Mouse (Mus musculus) CH12.LX (cell line): ENCODE results near the gene Zbtb9. TPM values are rescaled to one million over a fixed set of nuclear protein-coding genes. Genes with fewer than 3 reads are reported as not detected.
A peak's percentile ranks its signal among the peaks of the same experiment; 100 is the strongest.

Experiments used
- DNase-seq: peaks from one replicate; pipeline ENCODE4 v3.0.0-alpha.2; 2013; ENCODE audit errors: extremely low read depth
- H3K27ac ChIP-seq: 2 replicates; pipeline ENCODE4 v1.5.1; 2012; ENCODE audit warnings: low read depth, mild to moderate bottlenecking, control low read depth, moderate library complexity; ENCODE audit not compliant: insufficient read depth
- H3K27me3 ChIP-seq: replicated peaks from 2 replicates; pipeline ENCODE3; 2012; ENCODE audit warnings: inconsistent platforms
- H3K36me3 ChIP-seq, 2 experiments: replicated peaks in 1 of 2; 2 replicates each; pipeline versions ENCODE3 to v1.6.1; 2012; ENCODE audit warnings: inconsistent platforms in 1 of 2, low read length in 1 of 2, mild to moderate bottlenecking in 1 of 2, mixed read lengths in 1 of 2, moderate library complexity in 1 of 2; ENCODE audit not compliant: control insufficient read depth in 1 of 2, insufficient read depth in 1 of 2
- H3K4me1 ChIP-seq, 2 experiments: 2 replicates each; pipeline ENCODE4 v1.6.1; 2012; ENCODE audit warnings: inconsistent platforms in 1 of 2, moderate library complexity in 1 of 2; ENCODE audit not compliant: insufficient read depth in 2 of 2, control insufficient read depth in 1 of 2
- H3K4me2 ChIP-seq: 2 replicates; pipeline ENCODE4 v1.6.1; 2012; ENCODE audit warnings: low read depth, mild to moderate bottlenecking, control low read depth; ENCODE audit not compliant: poor library complexity, insufficient read depth, severe bottlenecking
- H3K4me3 ChIP-seq, 3 experiments: fragments of 150-350 bp in 1 of 3; sonication (generic) in 1 of 3; replicated peaks in 1 of 3; 2 replicates each; pipeline versions ENCODE3 to v1.5.1; 2011 to 2012; ENCODE audit warnings: low read depth in 2 of 3, low read length in 2 of 3, mild to moderate bottlenecking in 2 of 3, moderate library complexity in 2 of 3, control low read depth in 1 of 3, improper control_type of control experiment in 1 of 3, inconsistent platforms in 1 of 3, mixed read lengths in 1 of 3; ENCODE audit not compliant: poor library complexity in 1 of 3
- H3K79me2 ChIP-seq: replicated peaks from 2 replicates; pipeline ENCODE4 v1.6.1; 2012; ENCODE audit warnings: mild to moderate bottlenecking, moderate library complexity; ENCODE audit not compliant: control insufficient read depth, poor library complexity, insufficient read depth, severe bottlenecking; ENCODE audit errors: extremely low read depth
- H3K9ac ChIP-seq: 2 replicates; pipeline ENCODE4 v1.6.1; 2012; ENCODE audit warnings: low read depth, mild to moderate bottlenecking, control low read depth, moderate library complexity; ENCODE audit not compliant: insufficient read depth
- H3K9me3 ChIP-seq: replicated peaks from 2 replicates; pipeline ENCODE3; 2012; ENCODE audit warnings: low read length, inconsistent platforms, mixed read lengths
- BHLHE40 ChIP-seq: IDR thresholded peaks from 2 replicates; pipeline ENCODE4 v1.6.1; 2011; ENCODE audit warnings: mild to moderate bottlenecking, low read depth, low read length, improper control_type of control experiment
- CHD1 ChIP-seq: IDR thresholded peaks from 2 replicates; pipeline ENCODE4 v1.6.1; 2012; ENCODE audit warnings: low read depth, low read length, improper control_type of control experiment, inconsistent platforms
- CHD2 ChIP-seq: IDR thresholded peaks from 2 replicates; pipeline ENCODE4 v1.6.1; 2011; ENCODE audit warnings: low read length, improper control_type of control experiment
- CTCF ChIP-seq, 2 experiments: IDR thresholded peaks in 1 of 2; conservative IDR thresholded peaks in 1 of 2; 2 replicates each; pipeline ENCODE4 v1.5.1; 2011 to 2012; ENCODE audit warnings: low read depth in 2 of 2, low read length in 2 of 2, improper control_type of control experiment in 1 of 2, inconsistent platforms in 1 of 2, mild to moderate bottlenecking in 1 of 2, moderate library complexity in 1 of 2
- E2F4 ChIP-seq: IDR thresholded peaks from 2 replicates; pipeline ENCODE4 v1.6.1; 2011; ENCODE audit warnings: low read depth, low read length, improper control_type of control experiment; ENCODE audit not compliant: insufficient replicate concordance
- ELF1 ChIP-seq: IDR thresholded peaks from 2 replicates; pipeline ENCODE4 v1.6.1; 2014; ENCODE audit warnings: low read depth, mild to moderate bottlenecking, inconsistent platforms, low read length, improper control_type of control experiment
- EP300 ChIP-seq: IDR thresholded peaks from 2 replicates; pipeline ENCODE4 v1.6.1; 2011; ENCODE audit warnings: low read length, improper control_type of control experiment
- ETS1 ChIP-seq: conservative IDR thresholded peaks from 2 replicates; pipeline ENCODE4 v1.6.1; 2012; ENCODE audit warnings: low read depth, mild to moderate bottlenecking, inconsistent platforms, low read length, improper control_type of control experiment, moderate library complexity
- GABPA ChIP-seq: IDR thresholded peaks from 2 replicates; pipeline ENCODE4 v1.6.1; 2012; ENCODE audit warnings: low read depth, low read length, improper control_type of control experiment, inconsistent platforms; ENCODE audit not compliant: insufficient replicate concordance
- HCFC1 ChIP-seq: IDR thresholded peaks from 2 replicates; pipeline ENCODE4 v1.6.1; 2012; ENCODE audit warnings: low read depth, mild to moderate bottlenecking, inconsistent platforms, low read length, improper control_type of control experiment
- IRF4 ChIP-seq: IDR thresholded peaks from 2 replicates; pipeline ENCODE4 v1.6.1; 2014; ENCODE audit warnings: low read depth, mild to moderate bottlenecking, inconsistent platforms, low read length, improper control_type of control experiment
- JUN ChIP-seq: IDR thresholded peaks from 2 replicates; pipeline ENCODE4 v1.6.1; 2011; ENCODE audit warnings: low read depth, mild to moderate bottlenecking, low read length, improper control_type of control experiment, moderate library complexity; ENCODE audit not compliant: insufficient read depth
- JUND ChIP-seq: conservative IDR thresholded peaks from 2 replicates; pipeline ENCODE4 v1.6.1; 2011; ENCODE audit warnings: low read depth, low read length, improper control_type of control experiment
- KAT2A ChIP-seq: IDR thresholded peaks from 2 replicates; pipeline ENCODE4 v1.6.1; 2012; ENCODE audit warnings: low read length, improper control_type of control experiment, inconsistent platforms; ENCODE audit not compliant: insufficient replicate concordance
- MAFK ChIP-seq: IDR thresholded peaks from 2 replicates; pipeline ENCODE4 v1.6.1; 2011; ENCODE audit warnings: low read length, improper control_type of control experiment; ENCODE audit not compliant: insufficient replicate concordance
- MAX ChIP-seq: IDR thresholded peaks from 2 replicates; pipeline ENCODE4 v1.6.1; 2011; ENCODE audit warnings: low read length, improper control_type of control experiment
- MAZ ChIP-seq: IDR thresholded peaks from 2 replicates; pipeline ENCODE4 v1.6.1; 2012; ENCODE audit warnings: low read depth, mild to moderate bottlenecking, inconsistent platforms, low read length, improper control_type of control experiment, moderate library complexity
- MEF2A ChIP-seq: IDR thresholded peaks from 2 replicates; pipeline ENCODE4 v1.6.1; 2014; ENCODE audit warnings: low read depth, mild to moderate bottlenecking, inconsistent platforms, low read length, improper control_type of control experiment, borderline replicate concordance
- MXI1 ChIP-seq: IDR thresholded peaks from 2 replicates; pipeline ENCODE4 v1.6.1; 2011; ENCODE audit warnings: mild to moderate bottlenecking, low read depth, low read length, improper control_type of control experiment
- MYC ChIP-seq: IDR thresholded peaks from 2 replicates; pipeline ENCODE4 v1.6.1; 2011; ENCODE audit warnings: low read depth, mild to moderate bottlenecking, improper control_type of control experiment, low read length
- NELFE ChIP-seq: IDR thresholded peaks from 2 replicates; pipeline ENCODE4 v1.6.1; 2011; ENCODE audit warnings: low read depth, low read length, improper control_type of control experiment
- NRF1 ChIP-seq: IDR thresholded peaks from 2 replicates; pipeline ENCODE4 v1.6.1; 2014; ENCODE audit warnings: low read depth, mild to moderate bottlenecking, inconsistent platforms, low read length, improper control_type of control experiment, moderate library complexity
- PAX5 ChIP-seq: IDR thresholded peaks from 2 replicates; pipeline ENCODE4 v1.6.1; 2012; ENCODE audit warnings: low read length, inconsistent platforms, mixed read lengths
- POLR2A ChIP-seq: IDR thresholded peaks from 2 replicates; pipeline ENCODE4 v1.6.1; 2011; ENCODE audit warnings: low read depth, mild to moderate bottlenecking, improper control_type of control experiment, low read length
- POLR2AphosphoS2 ChIP-seq: IDR thresholded peaks from 2 replicates; pipeline ENCODE4 v1.6.1; 2011; ENCODE audit warnings: low read depth, low read length, improper control_type of control experiment
- RAD21 ChIP-seq: IDR thresholded peaks from 2 replicates; pipeline ENCODE4 v1.6.1; 2011; ENCODE audit warnings: low read depth, mild to moderate bottlenecking, low read length, improper control_type of control experiment, moderate library complexity
- RCOR1 ChIP-seq: conservative IDR thresholded peaks from 2 replicates; pipeline ENCODE4 v1.6.1; 2012; ENCODE audit warnings: low read depth, mild to moderate bottlenecking, inconsistent platforms, low read length, improper control_type of control experiment
- SIN3A ChIP-seq: IDR thresholded peaks from 2 replicates; pipeline ENCODE4 v1.6.1; 2012; ENCODE audit warnings: low read length, improper control_type of control experiment, inconsistent platforms
- SMC3 ChIP-seq: IDR thresholded peaks from 2 replicates; pipeline ENCODE4 v1.6.1; 2011; ENCODE audit warnings: low read depth, low read length, improper control_type of control experiment
- TBP ChIP-seq: conservative IDR thresholded peaks from 2 replicates; pipeline ENCODE4 v1.6.1; 2011; ENCODE audit warnings: low read depth, low read length, improper control_type of control experiment
- TCF12 ChIP-seq: IDR thresholded peaks from 2 replicates; pipeline ENCODE4 v1.6.1; 2014; ENCODE audit warnings: low read depth, mild to moderate bottlenecking, inconsistent platforms, low read length, improper control_type of control experiment
- UBTF ChIP-seq: IDR thresholded peaks from 2 replicates; pipeline ENCODE4 v1.6.1; 2012; ENCODE audit warnings: low read depth, mild to moderate bottlenecking, inconsistent platforms, low read length, improper control_type of control experiment, moderate library complexity
- USF1 ChIP-seq: IDR thresholded peaks from 2 replicates; pipeline ENCODE4 v1.6.1; 2014; ENCODE audit warnings: low read depth, mild to moderate bottlenecking, inconsistent platforms, low read length, improper control_type of control experiment
- USF2 ChIP-seq: conservative IDR thresholded peaks from 2 replicates; pipeline ENCODE4 v1.6.1; 2011; ENCODE audit warnings: low read depth, low read length, improper control_type of control experiment
- ZC3H11A ChIP-seq: IDR thresholded peaks from 2 replicates; pipeline ENCODE4 v1.6.1; 2012; ENCODE audit warnings: low read depth, mild to moderate bottlenecking, inconsistent platforms, low read length, improper control_type of control experiment
- ZKSCAN1 ChIP-seq: IDR thresholded peaks from 2 replicates; pipeline ENCODE4 v1.6.1; 2012; ENCODE audit warnings: low read depth, inconsistent platforms, low read length, improper control_type of control experiment, borderline replicate concordance
- ZMIZ1 ChIP-seq: IDR thresholded peaks from 2 replicates; pipeline ENCODE4 v1.6.1; 2012; ENCODE audit warnings: low read depth, mild to moderate bottlenecking, inconsistent platforms, low read length, improper control_type of control experiment
- ZNF384 ChIP-seq: IDR thresholded peaks from 2 replicates; pipeline ENCODE4 v1.6.1; 2012; ENCODE audit warnings: low read depth, low read length, improper control_type of control experiment, inconsistent platforms
- dilution Hi-C: fragments of 300-500 bp; cut with MboI; formaldehyde crosslinking; loops from 2 replicates; pipeline ENCODE4 v1.14.3; 2020; ENCODE audit warnings: low sequenced_read_pairs; ENCODE audit not compliant: extremely low pct_unique_long_range_greater_than_20kb, extremely low pct_ligation_motif_present
- in situ Hi-C: fragments of 300-500 bp; cut with MboI; formaldehyde crosslinking; loops from 3 replicates; pipeline ENCODE4 v1.14.3; 2019; ENCODE audit warnings: low sequenced_read_pairs, low pct_ligation_motif_present, low pct_unique_long_range_greater_than_20kb, mixed read lengths
- polyA plus RNA-seq: library from polyadenylated mRNA; unstranded; fragments of >175 nt; gene quantifications from 2 replicates; pipeline ENCODE4 v1.2.1, GENCODE M21; 2012; ENCODE audit warnings: low read depth; ENCODE audit not compliant: insufficient read length
- total RNA-seq, 2 experiments: library from RNA; depleted of rRNA; stranded (reverse); fragments of 300-350 nt in 1 of 2; fragments of >200 nt in 1 of 2; gene quantifications; 2 replicates each; pipeline ENCODE4 v1.2.3; 2012 to 2014

The Zbtb9 gene
- total and polyA plus RNA-seq, 3 experiments: 2.0 to 14.3 (median 8.1) TPM

DNA sequence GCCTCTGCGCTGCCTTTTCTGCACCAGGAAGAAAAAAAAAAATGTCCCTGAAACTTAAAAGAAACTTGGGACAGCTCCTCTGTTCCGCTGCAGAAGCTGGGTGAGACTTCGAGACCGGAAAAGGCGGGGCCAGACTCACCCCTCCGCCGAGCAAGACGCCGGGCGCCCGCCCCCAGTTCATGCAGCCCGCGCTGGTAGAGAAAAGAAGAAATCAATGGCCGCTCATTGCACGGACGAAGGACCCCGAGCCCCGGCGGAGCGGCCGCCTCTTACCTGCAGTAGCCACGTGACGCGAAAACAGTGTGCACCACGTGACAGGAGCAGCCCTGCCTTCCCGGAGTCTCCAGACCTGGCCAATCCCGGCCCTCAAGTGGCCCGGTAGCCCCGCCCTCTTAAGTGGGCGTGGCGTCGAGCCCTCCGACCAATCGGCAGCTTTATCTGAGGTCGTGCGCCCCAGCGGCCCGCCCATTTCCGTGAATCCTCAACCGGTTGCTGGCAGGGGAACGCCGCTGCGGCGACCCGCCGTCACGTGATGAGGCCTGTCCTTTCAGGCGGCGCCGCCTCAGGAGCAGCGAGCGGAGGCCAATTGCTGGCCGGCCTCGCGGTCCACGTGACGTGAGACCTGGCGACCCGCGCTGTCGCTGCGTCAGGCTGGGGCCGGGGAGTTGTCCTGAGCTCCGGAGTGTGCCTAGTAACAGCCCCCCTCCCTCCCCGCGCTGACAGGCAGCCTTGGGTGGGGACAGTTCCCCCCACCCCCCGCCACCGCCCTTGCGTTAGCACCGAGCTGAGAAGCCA is 33.6 kb upstream of the Zbtb9 start, which contains the start of gene Cuta:
Gene Cuta (minus strand): TSS at position 392 of the 795 bp plus-strand sequence.
- TF ChIP-seq RAD21: no peak
- no peak for TF ChIP-seq GABPA
- 0 out of 2 replicates have a peak, but pooled peaks have one; percentile 10 for TF ChIP-seq KAT2A
- 0 out of 2 replicates have a peak, but pooled peaks have one; percentile 31 for TF ChIP-seq MEF2A
- TF ChIP-seq ETS1: peak; percentile 25; the same call in 1 of the 2 replicates
- TF ChIP-seq ZKSCAN1: no peak
- TF ChIP-seq ZNF384: peak; percentile 31; the same call in 1 of the 2 replicates
- peak; percentile 94 for TF ChIP-seq BHLHE40
- TF ChIP-seq JUN: no peak
- TF ChIP-seq SMC3: no peak
- TF ChIP-seq PAX5: no peak
- TF ChIP-seq POLR2AphosphoS2: peak; percentile 35; the same call in 1 of the 2 replicates
- TF ChIP-seq POLR2A: peak; percentile 79
- no peak for TF ChIP-seq CHD1
- no peak for TF ChIP-seq EP300
- no peak for TF ChIP-seq MAFK
- peak; percentile 96 for TF ChIP-seq USF2
- no peak for TF ChIP-seq IRF4
- TF ChIP-seq CTCF (conservative IDR thresholded peaks at IDR 0.05 in 1 of 2, IDR thresholded peaks at IDR 0.05 in 1 of 2; ENCODE audit: low read depth in 2 of 2, low read length in 2 of 2): no peak
- 0 out of 2 replicates have a peak, but pooled peaks have one; percentile 61 for TF ChIP-seq MYC
- TF ChIP-seq MAX: peak; percentile 99
- no peak for TF ChIP-seq RCOR1
- no peak for TF ChIP-seq ZC3H11A
- TF ChIP-seq JUND: no peak
- peak; percentile 69 for TF ChIP-seq HCFC1
- peak; percentile 67 for TF ChIP-seq TCF12
- peak; percentile 90 for TF ChIP-seq USF1
- TF ChIP-seq NELFE: peak; percentile 40; the same call in 1 of the 2 replicates
- peak; percentile 72 for TF ChIP-seq ZMIZ1
- peak; percentile 85 for TF ChIP-seq SIN3A
- TF ChIP-seq CHD2: no peak
- 0 out of 2 replicates have a peak, but pooled peaks have one; percentile 50 for TF ChIP-seq UBTF
- TF ChIP-seq NRF1: peak; percentile 66
- 0 out of 2 replicates have a peak, but pooled peaks have one; percentile 25 for TF ChIP-seq TBP
- peak; percentile 95 for TF ChIP-seq MXI1
- no peak for TF ChIP-seq E2F4
- TF ChIP-seq ELF1: peak; percentile 92
- no peak for TF ChIP-seq MAZ
- TF ChIP-seq, all 38 proteins: peak for 21
- Histone ChIP-seq H3K4me2 (peak within 1 kb of the TSS; percentile 91), H3K4me1 (peaks cover 3 to 31% of the 10 kb centered on the region in 2 experiments; a peak in 3 of 4 replicates), H3K27ac (peak within 1 kb of the TSS; percentile 65), H3K36me3 (peaks cover 27 to 32% of the 10 kb centered on the region in 2 experiments), H3K9me3 (no peaks in the 10 kb centered on the region), H3K27me3 (peaks cover 19% of the 10 kb centered on the region), H3K9ac (peak within 1 kb of the TSS; percentile 76), H3K79me2 (peaks cover 6% of the 10 kb centered on the region), H3K4me3 (peak within 1 kb of the TSS; percentile 78 to 79 (median 78))
- in situ Hi-C loops (no loop called here), dilution Hi-C loops (no loop called here)
- peak; percentile 99 for DNase-seq
